Comparison of ENCODE assay signal across 8 mouse cellular contexts in genomic region chr15:82033762-82034161, GRCm38 (mm10). TPM values are rescaled to one million over a fixed set of nuclear protein-coding genes. Genes with fewer than 3 reads are reported as not detected.
DNase-seq lines count a peak whose midpoint lies in the region; ATAC-seq and TF ChIP-seq lines count a peak whose summit lies in the region.

Gene Desi1 (minus strand): TSS chr15:82033862.

- no peaks in the 10 kb centered on the region for H3K27me3 ChIP-seq in spleen, adult 2 months (ENCODE audit: control insufficient read depth, insufficient read depth, low read length)
- no peaks in the 10 kb centered on the region for H3K27me3 ChIP-seq in embryonic facial prominence, embryonic 14.5 days (replicated peaks; ENCODE audit: control insufficient read depth, insufficient read depth, low read length)
- no peaks in the 10 kb centered on the region for H3K27me3 ChIP-seq in limb, embryonic 14.5 days (ENCODE audit: control insufficient read depth, insufficient read depth, low read length)

- peaks cover 28% of the 10 kb centered on the region for H3K36me3 ChIP-seq in spleen, adult 2 months (ENCODE audit: control insufficient read depth, insufficient read depth, low read length)
- peaks cover 78% of the 10 kb centered on the region for H3K36me3 ChIP-seq in embryonic facial prominence, embryonic 14.5 days (ENCODE audit: control insufficient read depth, insufficient read depth, low read length)
- peaks cover 67% of the 10 kb centered on the region for H3K36me3 ChIP-seq in limb, embryonic 14.5 days (ENCODE audit: control insufficient read depth, insufficient read depth, low read length)

- intact Hi-C loops in heart, postnatal 14 days (cut with DNase I) = no loop called here

- H3K4me1 ChIP-seq in spleen, adult 2 months (ENCODE audit: control insufficient read depth, insufficient read depth, insufficient read length) = no peaks in the 10 kb centered on the region
- H3K4me1 ChIP-seq in embryonic facial prominence, embryonic 14.5 days (ENCODE audit: control insufficient read depth, insufficient read depth, low read length) = no peaks in the 10 kb centered on the region
- no peaks in the 10 kb centered on the region for H3K4me1 ChIP-seq in limb, embryonic 14.5 days (ENCODE audit: control insufficient read depth, insufficient read depth, low read length)

- no peak for TF ChIP-seq CTCF in spleen, adult 2 months (IDR thresholded peaks at IDR 0.05; ENCODE audit: extremely low read depth, insufficient read depth, insufficient read length, insufficient replicate concordance)

- ATAC-seq in embryonic facial prominence, embryonic 14.5 days (ENCODE audit: low read depth) = no peak
- no peak for ATAC-seq in limb, embryonic 14.5 days (ENCODE audit: low FRiP score, low read depth)

- H3K9ac ChIP-seq in embryonic facial prominence, embryonic 14.5 days (ENCODE audit: low read depth, low read length) = no peak within 1 kb of the TSS
- no peak within 1 kb of the TSS for H3K9ac ChIP-seq in limb, embryonic 14.5 days (ENCODE audit: low read depth, low read length, severe bottlenecking)

- DNase-seq in spleen, adult 2 months (ENCODE audit: low read depth in 1 of 2, low spot score in 2 of 2) = no peak
- DNase-seq in spleen, adult 18-20 months = no peak
- no peak for DNase-seq in embryonic facial prominence, embryonic 14.5 days (ENCODE audit: low spot score)
- DNase-seq in heart, postnatal 14 days = no peak
- no peak for DNase-seq in limb, embryonic 14.5 days (ENCODE audit: low spot score)
- no peak for DNase-seq in cerebellum, adult 9-11 months
- no peak for DNase-seq in cerebellum, adult 8-10 months
- no peak for DNase-seq in frontal cortex, postnatal 36 days (ENCODE audit: low spot score in 2 of 2)

- WGBS in spleen, adult 2 months = 92% methylated on average over 4 of the region's 4 CpGs
- 93% methylated on average over 4 of the region's 4 CpGs for WGBS in embryonic facial prominence, embryonic 14.5 days
- 84% methylated on average over 4 of the region's 4 CpGs for WGBS in limb, embryonic 14.5 days

- H3K9me3 ChIP-seq in embryonic facial prominence, embryonic 14.5 days (ENCODE audit: control insufficient read depth, low read length) = no peaks in the 10 kb centered on the region
- H3K9me3 ChIP-seq in limb, embryonic 14.5 days (ENCODE audit: control insufficient read depth, low read length) = no peaks in the 10 kb centered on the region

- H3K4me2 ChIP-seq in embryonic facial prominence, embryonic 14.5 days (ENCODE audit: low read depth, low read length) = no peak within 1 kb of the TSS
- H3K4me2 ChIP-seq in limb, embryonic 14.5 days (replicated peaks; ENCODE audit: low read depth, low read length, severe bottlenecking) = no peak within 1 kb of the TSS

- no peak within 1 kb of the TSS for H3K27ac ChIP-seq in spleen, adult 2 months (ENCODE audit: insufficient read depth, low read length)
- no peak within 1 kb of the TSS for H3K27ac ChIP-seq in embryonic facial prominence, embryonic 14.5 days (replicated peaks; ENCODE audit: low read depth, low read length)
- H3K27ac ChIP-seq in limb, embryonic 14.5 days (replicated peaks; ENCODE audit: low read depth, low read length) = no peak within 1 kb of the TSS

- no peak within 1 kb of the TSS for H3K4me3 ChIP-seq in spleen, adult 2 months (ENCODE audit: extremely low read depth, insufficient read depth, insufficient read length)
- H3K4me3 ChIP-seq in embryonic facial prominence, embryonic 14.5 days (ENCODE audit: low read depth, low read length) = no peak within 1 kb of the TSS
- H3K4me3 ChIP-seq in limb, embryonic 14.5 days (replicated peaks; ENCODE audit: low read length) = no peak within 1 kb of the TSS

- TF ChIP-seq POLR2A in spleen, adult 2 months (IDR thresholded peaks at IDR 0.05; ENCODE audit: low read depth, low read length) = no peak
- TF ChIP-seq POLR2A in limb, embryonic 14.5 days (IDR thresholded peaks at IDR 0.05; ENCODE audit: borderline replicate concordance, extremely low read depth, insufficient read depth, insufficient read length) = no peak

RNA-seq across cellular contexts. Expression of gene Desi1, which starts in this region (rescaled TPM):
- polyA plus RNA-seq in spleen, adult 2 months (2012; rRNA removed) = 15.4 and 18.1 TPM in 2 replicates
- polyA plus RNA-seq in embryonic facial prominence, embryonic 14.5 days (2014; fragmentation: Nextera tagmentation; extraction: Ambion mirVana) = 27.2 and 27.7 TPM in 2 replicates
- total RNA-seq in heart, postnatal 14 days (2021) = 10 to 100 TPM; 22.6 to 27.9 TPM
- 30.5 and 34.8 TPM in 2 replicates for polyA plus RNA-seq in limb, embryonic 14.5 days (2012; rRNA removed)
- 26.3 and 29.8 TPM in 2 replicates for polyA plus RNA-seq in limb, embryonic 14.5 days (2014; fragmentation: Nextera tagmentation; extraction: Ambion mirVana)
